Mouse (Mus musculus) hindbrain, postnatal 0 days (tissue): ENCODE data around the gene Zfp408. TPM values are rescaled to one million over a fixed set of nuclear protein-coding genes. Genes with fewer than 3 reads are reported as not detected.

Experiments
- ATAC-seq: fragments of 200-750 bp; cut with Nextera tagmentation; 2 replicates; pipeline ENCODE4 v1.8.0; 2017; ENCODE audit warnings: mild to moderate bottlenecking, moderate TSS enrichment, moderate library complexity
- DNase-seq: peaks from one replicate; pipeline ENCODE4 v3.0.0-alpha.2; 2015; ENCODE audit warnings: low spot score
- H3K27ac ChIP-seq: fragments of 300-500 bp; sonication (generic); 2 replicates; pipeline ENCODE4 v1.5.1; 2014; ENCODE audit warnings: mild to moderate bottlenecking
- H3K27me3 ChIP-seq: fragments of 300-500 bp; sonication (generic); 2 replicates; pipeline ENCODE4 v1.6.1; 2014; ENCODE audit warnings: low read length, mixed read lengths; ENCODE audit not compliant: insufficient read depth
- H3K36me3 ChIP-seq: fragments of 300-500 bp; sonication (generic); 2 replicates; pipeline ENCODE4 v1.6.1; 2014; ENCODE audit warnings: low read length, mixed read lengths; ENCODE audit not compliant: insufficient read depth
- H3K4me1 ChIP-seq: fragments of 300-500 bp; sonication (generic); 2 replicates; pipeline ENCODE4 v1.6.1; 2014; ENCODE audit warnings: antibody characterized with exemption, low read length, mixed read lengths; ENCODE audit not compliant: insufficient read depth
- H3K4me2 ChIP-seq: fragments of 300-500 bp; sonication (generic); 2 replicates; pipeline ENCODE4 v1.6.1; 2014; ENCODE audit warnings: low read depth, mild to moderate bottlenecking, low read length, moderate library complexity, mixed read lengths
- H3K4me3 ChIP-seq: fragments of 300-500 bp; sonication (generic); 2 replicates; pipeline ENCODE4 v1.5.1; 2014; ENCODE audit warnings: low read length
- H3K9ac ChIP-seq: fragments of 300-500 bp; sonication (generic); replicated peaks from 2 replicates; pipeline ENCODE4 v1.6.1; 2014; ENCODE audit warnings: mild to moderate bottlenecking, low read length, moderate library complexity, mixed read lengths
- H3K9me3 ChIP-seq: fragments of 300-500 bp; sonication (generic); 2 replicates; pipeline ENCODE4 v1.6.1; 2016; ENCODE audit warnings: low read length, mixed read lengths
- CTCF ChIP-seq: IDR thresholded peaks from 2 replicates; pipeline ENCODE4 v1.5.1; 2016; ENCODE audit warnings: antibody characterized with exemption, control low read depth, low read depth
- WGBS: fragments of 180-500 bp; shearing (Covaris S2); extraction: QIAGEN DNeasy Blood & Tissue Kit; methylation state at CpG from one replicate; pipeline ENCODE4 v1.1.7; 2014; 5-methylcytosine and 5-hydroxymethylcytosine counted together
- polyA plus RNA-seq: library from polyadenylated mRNA; unstranded; fragments of >200 nt; fragmentation: Nextera tagmentation; extraction: Ambion mirVana; gene quantifications from 2 replicates; pipeline ENCODE4 v1.2.1, GENCODE M21; 2015
- total RNA-seq: library from RNA; depleted of rRNA; stranded (reverse); fragments of >200 nt; gene quantifications from 2 replicates; pipeline ENCODE4 v1.2.3, GENCODE M21; 2014

The Zfp408 gene
- total and polyA plus RNA-seq, 2 experiments from 2014 or later: 12.2 to 25.7 TPM

- Histone ChIP-seq H3K9me3 (no peaks in the 10 kb centered on the region), H3K27ac (no peak overlapping the region), H3K36me3 (peaks cover 47% of the 10 kb centered on the region), H3K4me2 (no peak overlapping the region), H3K27me3 (no peaks in the 10 kb centered on the region), H3K9ac (no peak overlapping the region), H3K4me1 (no peaks in the 10 kb centered on the region), H3K4me3 (no peak overlapping the region)
- TF ChIP-seq CTCF: peak; percentile 72
- peak; percentile 61; the same call in 1 of the 2 replicates for ATAC-seq
- 59% methylated on average over 4 of the region's 4 CpGs for WGBS
- DNase-seq: peak; percentile 72
These were observed 33.3 kb upstream of the Zfp408 start for GRCm38 (mm10) chr2:91682850-91683249.

DNA sequence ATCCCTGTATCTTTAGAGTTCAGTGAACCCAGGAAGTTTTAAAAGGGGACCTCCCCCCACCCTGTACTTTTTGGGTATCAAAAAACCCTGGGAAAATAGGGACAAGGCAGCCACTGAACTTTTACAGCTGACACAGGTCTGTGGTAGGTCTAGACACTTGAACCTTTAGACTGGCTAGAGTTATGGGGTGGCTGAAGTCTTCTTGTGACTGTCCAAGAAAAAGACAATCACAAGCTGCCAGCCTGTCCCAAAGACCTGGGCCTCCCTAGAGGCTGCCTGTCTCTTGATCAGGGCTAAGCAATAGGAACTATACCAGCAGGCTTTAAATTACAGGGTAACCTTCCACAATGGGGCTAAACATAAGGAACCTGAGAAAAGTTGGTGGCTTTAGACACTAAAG lies 27.4 kb upstream of the Zfp408 start:
- peaks cover 51% of the 10 kb centered on the region for H3K36me3 ChIP-seq

GRCm38 (mm10) chr2:91676420-91676819 lies 26.8 kb upstream of the Zfp408 start:
- ATAC-seq (no peak), DNase-seq (no peak)
- no peak overlapping the region for H3K9ac ChIP-seq
- H3K27ac ChIP-seq: no peak overlapping the region
- no peak overlapping the region for H3K4me3 ChIP-seq
- no peak for TF ChIP-seq CTCF
- H3K9me3 ChIP-seq: no peaks in the 10 kb centered on the region
- no peak overlapping the region for H3K4me2 ChIP-seq
- WGBS: 89% methylated on average over 2 of the region's 2 CpGs
- peaks cover 46% of the 10 kb centered on the region for H3K36me3 ChIP-seq
- H3K27me3 ChIP-seq: no peaks in the 10 kb centered on the region
- H3K4me1 ChIP-seq: no peaks in the 10 kb centered on the region

More for the DNA sequence above, 27.4 kb upstream of the Zfp408 start:
- no peak overlapping the region for H3K4me3 ChIP-seq
- no peak overlapping the region for H3K4me2 ChIP-seq
- no peaks in the 10 kb centered on the region for H3K9me3 ChIP-seq
- H3K4me1 ChIP-seq: no peaks in the 10 kb centered on the region
- DNase-seq: no peak
- ATAC-seq: no peak
- TF ChIP-seq CTCF: no peak
- H3K27ac ChIP-seq: no peak overlapping the region
- no peaks in the 10 kb centered on the region for H3K27me3 ChIP-seq
- H3K9ac ChIP-seq: no peak overlapping the region

GRCm38 (mm10) chr2:91674895-91675294 lies 25.3 kb upstream of the Zfp408 start:
- Histone ChIP-seq H3K4me1 (no peaks in the 10 kb centered on the region), H3K4me3 (no peak overlapping the region), H3K36me3 (peaks cover 52% of the 10 kb centered on the region), H3K27ac (no peak overlapping the region), H3K9ac (no peak overlapping the region), H3K4me2 (no peak overlapping the region), H3K27me3 (no peaks in the 10 kb centered on the region), H3K9me3 (no peaks in the 10 kb centered on the region)
- DNase-seq: peak; percentile 20
- peak; percentile 27; the same call in 1 of the 2 replicates for ATAC-seq
- WGBS: 77% methylated on average over 5 of the region's 5 CpGs
- TF ChIP-seq CTCF: no peak

DNA sequence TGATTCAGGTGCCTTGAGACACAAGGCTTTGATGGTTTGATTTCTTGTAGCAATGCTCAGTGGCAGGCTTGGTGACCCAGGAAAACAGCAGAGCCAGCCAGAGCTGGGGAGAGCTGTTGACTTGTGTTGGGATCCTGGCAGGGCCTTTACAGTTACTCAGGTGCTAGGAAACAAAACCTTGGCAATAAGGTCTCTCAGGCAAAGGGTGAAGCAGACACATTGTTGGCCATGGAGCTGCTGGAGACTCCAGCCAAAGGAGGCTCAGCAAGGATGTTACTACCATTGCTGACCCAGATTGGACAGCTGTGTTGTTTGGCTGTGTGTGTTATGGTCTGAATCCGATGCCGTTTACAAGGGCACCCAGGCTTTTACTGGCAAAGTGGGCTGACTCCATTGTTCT lies 24.0 kb upstream of the Zfp408 start:
- ATAC-seq (no peak), DNase-seq (no peak)
- no peak overlapping the region for H3K27ac ChIP-seq
- H3K4me3 ChIP-seq: no peak overlapping the region
- H3K4me1 ChIP-seq: no peaks in the 10 kb centered on the region
- H3K9me3 ChIP-seq: no peaks in the 10 kb centered on the region
- no peaks in the 10 kb centered on the region for H3K27me3 ChIP-seq
- 81% methylated on average over 2 of the region's 2 CpGs for WGBS
- H3K36me3 ChIP-seq: peaks cover 58% of the 10 kb centered on the region
- no peak overlapping the region for H3K9ac ChIP-seq
- TF ChIP-seq CTCF: no peak
- no peak overlapping the region for H3K4me2 ChIP-seq

- Histone ChIP-seq H3K36me3 (peaks cover 54% of the 10 kb centered on the region), H3K4me3 (no peak overlapping the region), H3K4me1 (no peaks in the 10 kb centered on the region), H3K27me3 (no peaks in the 10 kb centered on the region), H3K27ac (no peak overlapping the region), H3K4me2 (no peak overlapping the region), H3K9ac (no peak overlapping the region), H3K9me3 (no peaks in the 10 kb centered on the region)
- ATAC-seq: no peak
- no peak for DNase-seq
- 95% methylated on average over 6 of the region's 6 CpGs for WGBS
- TF ChIP-seq CTCF: no peak
These were observed 20.4 kb upstream of the Zfp408 start for GRCm38 (mm10) chr2:91670038-91670437.

- 95% methylated on average over 8 of the region's 8 CpGs for WGBS
These were observed 19.7 kb upstream of the Zfp408 start for GRCm38 (mm10) chr2:91669326-91669725.

More at GRCm38 (mm10) chr2:91669326-91669725, 19.7 kb upstream of the Zfp408 start:
- H3K9ac ChIP-seq: no peak overlapping the region
- no peaks in the 10 kb centered on the region for H3K9me3 ChIP-seq
- no peak overlapping the region for H3K27ac ChIP-seq
- H3K4me1 ChIP-seq: no peaks in the 10 kb centered on the region
- H3K27me3 ChIP-seq: no peaks in the 10 kb centered on the region
- H3K4me3 ChIP-seq: no peak overlapping the region
- ATAC-seq (no peak), DNase-seq (no peak)
- peaks cover 55% of the 10 kb centered on the region for H3K36me3 ChIP-seq
- H3K4me2 ChIP-seq: no peak overlapping the region
- no peak for TF ChIP-seq CTCF
